Mouse (Mus musculus) erythroid progenitor cell, adult 5-6 weeks (primary cell): ENCODE data around the gene Bcr. TPM values are rescaled to one million over a fixed set of nuclear protein-coding genes. Genes with fewer than 3 reads are reported as not detected.
"Not testable (repeated sequence)": the region's sequence is repeated elsewhere in the genome, so short reads cannot be mapped to it uniquely, and the experiment has no call there.

Experiments used
- ATAC-seq: replicated peaks from 2 replicates; pipeline ENCODE4 v1.8.0; 2016; ENCODE audit warnings: moderate number of reproducible peaks, mild to moderate bottlenecking, moderate TSS enrichment, inconsistent platforms; ENCODE audit not compliant: poor library complexity, low FRiP score, severe bottlenecking
- total RNA-seq, 2 experiments: library from RNA; stranded (forward) in 1 of 2; stranded (reverse) in 1 of 2; fragments of 150-400 nt in 1 of 2; fragments of 186-747, 209-891 nt in 1 of 2; gene quantifications; 2 replicates each; pipeline versions ENCODE4 v1.2.3 to v1.2.4; 2015 to 2017; ENCODE audit warnings: low replicate concordance in 2 of 2

The Bcr gene
- 2.5 and 5.8 TPM in 2 replicates for total RNA-seq (2015; ENCODE audit: low replicate concordance)
- total RNA-seq (2017; ENCODE audit: low replicate concordance) = 2.7 and 5.4 TPM in 2 replicates

DNA sequence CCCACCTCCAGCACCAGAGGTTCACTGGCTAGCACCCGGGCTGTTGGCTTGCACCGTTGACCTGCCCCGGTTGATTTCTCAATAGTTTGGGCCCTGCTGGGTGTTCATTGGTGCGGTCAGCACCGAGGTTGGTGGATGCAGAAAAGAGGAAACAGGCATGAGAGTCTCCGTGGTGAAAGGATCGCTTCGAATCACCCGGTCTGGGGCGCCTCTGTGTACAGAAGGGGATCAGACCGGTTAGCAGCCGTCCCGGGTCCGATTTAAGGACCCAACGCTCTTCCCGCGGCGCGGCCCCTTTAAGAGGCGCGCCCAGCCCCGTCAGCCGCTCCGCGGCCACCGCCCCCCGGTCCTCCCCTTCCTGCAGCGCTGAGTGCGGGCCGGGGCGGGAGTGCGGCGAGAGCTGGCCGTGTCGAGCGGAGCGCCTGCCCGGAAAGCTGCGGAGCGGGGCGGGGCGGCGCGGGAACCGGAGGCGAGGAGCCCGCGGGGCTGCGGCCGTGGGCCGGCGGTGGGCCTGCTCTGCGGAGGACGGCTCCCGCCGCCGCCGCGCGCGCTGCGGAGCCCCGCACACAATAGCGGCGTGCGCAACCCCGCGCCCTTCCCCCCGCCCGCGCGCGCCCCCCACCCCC lies at the start of gene Bcr:
Bcr (plus strand) TSS at position 376 of the 626 bp plus-strand sequence.
- no peak for ATAC-seq

DNA sequence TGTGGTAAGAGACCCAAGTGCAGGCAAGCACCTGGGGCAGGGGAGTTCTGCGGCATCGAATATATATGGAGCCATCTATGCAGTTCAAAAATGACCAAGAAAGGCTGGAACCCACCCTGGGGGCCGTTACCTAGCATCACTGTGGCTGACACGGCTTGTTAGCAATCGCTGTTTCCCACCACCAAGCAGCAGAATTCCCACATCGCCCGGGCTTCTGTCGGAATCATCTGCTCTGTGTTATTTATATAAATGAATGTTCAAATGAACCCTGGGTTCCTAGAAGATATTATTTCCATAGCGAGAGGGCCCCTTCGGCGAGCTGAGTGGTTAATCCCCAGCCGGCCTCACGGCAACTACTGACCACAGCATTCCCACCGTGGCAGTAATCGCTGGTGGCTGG lies 49.7 kb upstream of the Bcr start:
- ATAC-seq = no peak

- no peak for ATAC-seq
Observed at GRCm38 (mm10) chr10:75015465-75015864, 44.9 kb upstream of the Bcr start.

DNA sequence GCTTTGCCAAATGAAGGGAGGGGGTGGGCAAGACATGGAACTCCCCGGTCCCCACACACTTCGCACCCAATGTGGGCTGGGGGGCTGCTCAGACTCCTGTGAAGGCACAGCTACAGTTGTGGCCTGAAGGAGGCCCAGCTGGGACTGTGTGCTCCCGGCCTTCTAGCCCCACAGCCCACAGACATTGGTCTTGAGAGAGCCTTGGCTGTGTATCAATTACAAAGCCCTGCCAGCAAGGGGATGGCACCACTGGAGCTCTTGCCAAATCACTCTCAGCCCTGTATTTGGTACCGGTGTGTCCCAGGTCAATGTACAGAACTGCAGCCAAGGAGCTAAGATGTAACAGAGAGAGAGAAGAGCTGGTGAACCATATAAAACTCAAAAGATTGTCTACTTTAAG lies 43.9 kb upstream of the Bcr start:
- no peak for ATAC-seq

DNA sequence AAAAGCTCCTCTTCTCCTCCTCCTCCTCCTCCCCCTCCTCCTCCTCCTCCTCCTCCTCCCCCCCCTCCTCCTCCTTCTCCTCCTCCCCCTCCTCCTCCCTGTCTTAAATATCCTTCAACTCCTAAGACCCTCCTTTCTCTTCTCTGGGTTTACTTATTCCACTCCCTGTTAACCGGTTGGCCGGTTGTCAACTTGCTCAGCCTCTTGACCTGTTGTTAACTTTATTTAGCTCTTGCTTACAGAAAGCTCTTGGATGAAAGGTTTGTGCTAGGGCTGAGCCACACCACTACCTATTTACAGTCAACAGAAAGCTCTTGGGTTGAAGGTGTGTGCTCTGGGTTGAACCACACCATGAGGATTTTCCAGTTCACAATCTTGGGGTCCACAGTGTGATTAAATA lies 40.1 kb upstream of the Bcr start:
- ATAC-seq = no peak

DNA sequence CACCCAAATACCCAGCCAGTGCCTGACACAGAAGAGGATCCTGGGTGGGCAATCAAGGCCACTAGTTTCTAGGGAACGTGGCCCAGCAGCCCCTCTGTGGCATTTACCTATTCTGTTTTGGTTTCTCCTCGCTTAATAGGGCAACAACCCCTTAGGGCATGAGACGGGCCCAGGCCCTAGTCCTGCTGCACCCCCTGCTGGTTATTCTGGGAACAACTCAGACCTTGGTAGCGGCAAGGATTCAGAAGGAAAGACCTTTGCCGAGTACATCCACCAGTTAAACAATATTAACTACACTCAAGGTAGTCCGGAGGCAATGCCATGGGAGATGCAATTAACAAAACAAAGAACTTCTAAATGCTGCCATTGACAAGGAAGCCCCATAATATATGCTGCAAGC lies 39.3 kb upstream of the Bcr start:
- ATAC-seq = no peak

- no peak for ATAC-seq
Observed at GRCm38 (mm10) chr10:75026491-75026890, 33.9 kb upstream of the Bcr start.

- 0 out of 2 replicates have a peak, but pooled peaks have one; percentile 30 for ATAC-seq
Observed at GRCm38 (mm10) chr10:75028743-75029142, 31.6 kb upstream of the Bcr start.

GRCm38 (mm10) chr10:75029677-75030076 lies 30.7 kb upstream of the Bcr start:
- ATAC-seq = no peak

DNA sequence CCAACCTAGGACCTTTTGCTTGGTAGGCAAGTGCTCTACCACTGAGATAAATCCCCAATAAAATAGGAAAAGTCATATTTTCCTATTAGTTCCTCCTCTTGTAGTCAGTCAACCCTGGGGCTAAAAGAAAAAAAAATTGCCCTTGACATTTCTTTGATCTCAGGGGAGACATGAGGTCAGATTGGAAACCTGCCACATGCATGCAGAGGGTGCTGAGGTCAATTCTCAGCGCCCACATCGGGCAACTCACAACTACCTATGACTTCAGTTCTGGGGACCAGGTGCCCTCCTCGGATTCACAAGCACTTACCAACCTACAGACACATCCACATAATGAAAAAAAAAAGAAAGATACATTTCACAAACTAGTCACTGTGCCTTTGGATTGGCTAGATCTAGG lies 30.2 kb upstream of the Bcr start:
- no peak for ATAC-seq

DNA sequence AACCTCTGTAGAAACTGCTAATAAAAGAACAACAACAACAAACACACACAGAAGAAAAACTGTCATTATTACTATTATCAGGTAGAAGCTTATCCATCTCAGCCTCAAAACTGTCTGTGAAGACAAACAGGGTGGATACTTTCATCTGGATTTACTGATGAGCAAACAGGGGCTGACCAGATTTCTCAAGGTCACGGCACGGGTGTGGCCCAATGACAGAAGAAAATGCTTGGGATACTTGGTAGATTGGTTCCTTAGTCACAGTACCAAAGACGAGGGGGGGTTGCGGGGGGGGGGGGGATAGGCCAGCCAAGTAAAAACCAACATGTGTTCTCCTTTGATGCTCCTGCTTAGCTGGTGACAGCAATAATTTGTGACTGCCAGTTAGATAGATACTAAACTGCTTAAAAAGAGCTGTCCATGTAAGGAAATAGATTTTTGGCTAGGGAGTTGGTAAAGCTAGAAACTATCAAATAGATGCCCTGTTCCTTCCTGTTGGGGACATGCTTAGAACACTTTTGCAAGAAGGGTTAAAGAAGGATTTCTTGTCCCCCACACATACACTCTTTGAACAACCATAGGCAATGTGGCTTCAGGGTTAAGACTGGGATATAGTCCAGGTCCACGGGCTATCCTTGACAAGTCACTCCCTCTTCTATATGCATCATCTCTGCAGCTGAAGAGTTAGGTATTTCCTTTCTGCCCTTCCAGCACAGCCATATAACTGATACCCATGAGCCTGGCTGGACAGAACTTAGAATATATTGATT lies 28.9 kb upstream of the Bcr start:
- no peak for ATAC-seq

DNA sequence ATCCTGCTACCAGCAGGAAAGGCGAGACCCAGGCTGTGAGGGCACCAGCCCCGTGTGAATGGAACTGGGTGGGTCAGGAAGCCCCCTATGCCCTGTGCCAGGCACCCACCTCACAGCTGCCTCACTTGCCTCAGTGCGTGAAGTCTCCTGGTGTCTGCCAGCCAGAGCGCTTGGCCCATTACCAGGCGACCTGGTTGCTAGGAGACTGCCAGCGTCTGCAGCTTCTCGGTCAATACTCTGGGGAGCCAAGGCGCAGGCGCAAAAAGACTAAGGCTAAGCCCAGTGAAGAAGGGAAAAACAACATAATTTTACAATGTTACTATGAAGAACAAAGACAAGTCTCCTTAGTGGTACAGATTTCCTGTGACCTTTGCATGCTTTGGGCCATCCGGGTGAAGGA lies 28.0 kb upstream of the Bcr start, which contains the start of gene Rsph14:
Rsph14 (minus strand) TSS at position 192 of the 400 bp plus-strand sequence.
- ATAC-seq = no peak

- ATAC-seq = no peak
Observed at GRCm38 (mm10) chr10:75036883-75037379, 23.5 kb upstream of the Bcr start, which contains the start of gene Rab36. Gene Rab36 (plus strand): TSS chr10:75037058.

DNA sequence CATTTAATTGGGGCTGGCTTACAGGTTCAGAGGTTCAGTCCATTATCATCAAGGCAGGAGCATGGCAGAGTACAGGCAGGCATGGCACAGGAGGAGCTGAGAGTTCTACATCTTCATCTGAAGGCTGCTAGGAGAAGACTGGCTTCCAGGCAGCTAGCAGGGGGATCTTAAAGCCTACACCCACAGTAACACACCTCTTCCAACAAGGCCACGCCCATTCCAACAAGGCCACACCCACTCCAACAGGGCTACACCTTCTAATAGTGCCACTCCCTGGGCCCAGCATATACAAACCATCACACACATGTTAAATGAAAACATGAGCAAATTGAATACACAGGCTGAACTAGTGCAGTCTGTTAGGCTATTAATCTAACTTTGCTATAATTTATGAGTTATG lies 18.3 kb upstream of the Bcr start:
- ATAC-seq = not testable (repeated sequence)

GRCm38 (mm10) chr10:75044459-75044858 lies 15.9 kb upstream of the Bcr start:
- no peak for ATAC-seq

DNA sequence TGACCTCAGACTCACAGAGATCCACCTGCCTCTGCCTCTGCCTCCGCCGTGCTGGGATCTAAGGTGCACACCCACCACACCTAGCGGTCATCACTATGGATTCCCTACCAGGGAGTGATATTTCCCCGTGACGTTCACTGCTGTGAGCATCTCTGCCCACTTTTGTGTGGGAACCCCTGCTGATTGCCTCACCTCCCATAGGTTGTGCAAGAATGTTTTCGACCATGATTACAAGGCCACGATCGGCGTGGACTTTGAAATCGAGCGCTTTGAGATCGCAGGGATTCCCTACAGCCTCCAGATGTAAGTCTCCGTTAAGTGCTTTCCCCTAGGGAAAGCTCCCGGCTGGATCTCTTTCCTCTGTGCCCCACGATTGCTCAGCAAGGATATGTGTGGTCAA lies 14.6 kb upstream of the Bcr start:
- ATAC-seq = no peak

DNA sequence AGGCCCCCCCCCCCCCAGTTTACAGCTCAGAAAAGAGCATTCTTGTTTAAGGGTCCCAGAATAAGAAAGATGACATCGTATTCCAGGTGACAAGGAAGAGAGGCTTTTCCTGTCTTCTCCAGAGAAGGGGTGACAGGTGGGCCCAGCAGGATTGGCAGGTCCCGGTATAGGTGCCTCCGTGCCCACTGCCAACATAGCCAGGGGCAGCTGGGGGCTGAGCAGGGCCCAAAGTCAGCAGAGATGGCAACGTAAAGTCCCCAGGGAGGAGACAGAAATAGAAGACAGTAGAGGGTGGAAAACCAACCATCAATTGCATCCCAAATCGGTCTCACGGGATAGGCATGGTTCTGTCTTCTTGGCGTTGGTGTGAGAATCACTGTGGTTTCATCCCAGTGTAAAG lies 11.7 kb upstream of the Bcr start:
- no peak for ATAC-seq

- ATAC-seq = no peak
Observed at GRCm38 (mm10) chr10:75051364-75052074, 8.9 kb upstream of the Bcr start.

GRCm38 (mm10) chr10:75052902-75053301 lies 7.5 kb upstream of the Bcr start:
- no peak for ATAC-seq

DNA sequence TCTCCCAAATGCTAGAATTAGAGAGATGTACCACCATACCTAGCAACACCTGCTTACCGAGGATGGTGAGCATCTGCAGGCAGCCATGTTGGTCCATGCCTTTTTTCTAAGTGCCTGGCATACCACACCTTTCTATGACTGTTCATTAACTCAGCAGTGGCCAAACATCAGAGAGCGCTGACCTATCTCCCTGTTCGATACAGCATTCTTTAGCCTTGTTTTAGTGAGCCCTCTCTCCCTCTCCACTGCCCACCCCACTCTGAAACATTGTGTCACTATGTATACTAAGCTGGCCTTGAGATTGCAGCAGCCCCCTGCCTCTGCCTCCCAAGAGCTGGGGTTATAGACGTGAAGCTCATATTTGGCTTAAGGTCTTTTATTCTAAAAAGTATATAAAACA lies 6.7 kb upstream of the Bcr start:
- no peak for ATAC-seq
